Mouse (Mus musculus) stomach, postnatal 0 days (tissue): ENCODE results near the gene Plxnc1.

Experiments used
- CTCF ChIP-seq: IDR thresholded peaks from 2 replicates; pipeline ENCODE4 v1.5.1; 2016; ENCODE audit warnings: antibody characterized with exemption, low read depth, mild to moderate bottlenecking, moderate library complexity
- EP300 ChIP-seq: optimal IDR thresholded peaks from 2 replicates; pipeline ENCODE3; 2016; ENCODE audit warnings: antibody characterized with exemption

GRCm38 (mm10) chr10:94863251-94863650, 81.4 kb downstream of the Plxnc1 start:
- TF ChIP-seq CTCF (no peak), EP300 (no peak)
